Mouse (Mus musculus): Measurements from ENCODE around the gene Slc25a39. TPM values are rescaled to one million over a fixed set of nuclear protein-coding genes. Genes with fewer than 3 reads are reported as not detected.
A peak's percentile ranks its signal among the peaks of the same experiment; 100 is the strongest.
"Not testable (repeated sequence)": the region's sequence is repeated elsewhere in the genome, so short reads cannot be mapped to it uniquely, and the experiment has no call there.

Slc25a39 gene
- total RNA-seq, 2 experiments from 2014 or later: 58.8 to 64.8 TPM

DNA sequence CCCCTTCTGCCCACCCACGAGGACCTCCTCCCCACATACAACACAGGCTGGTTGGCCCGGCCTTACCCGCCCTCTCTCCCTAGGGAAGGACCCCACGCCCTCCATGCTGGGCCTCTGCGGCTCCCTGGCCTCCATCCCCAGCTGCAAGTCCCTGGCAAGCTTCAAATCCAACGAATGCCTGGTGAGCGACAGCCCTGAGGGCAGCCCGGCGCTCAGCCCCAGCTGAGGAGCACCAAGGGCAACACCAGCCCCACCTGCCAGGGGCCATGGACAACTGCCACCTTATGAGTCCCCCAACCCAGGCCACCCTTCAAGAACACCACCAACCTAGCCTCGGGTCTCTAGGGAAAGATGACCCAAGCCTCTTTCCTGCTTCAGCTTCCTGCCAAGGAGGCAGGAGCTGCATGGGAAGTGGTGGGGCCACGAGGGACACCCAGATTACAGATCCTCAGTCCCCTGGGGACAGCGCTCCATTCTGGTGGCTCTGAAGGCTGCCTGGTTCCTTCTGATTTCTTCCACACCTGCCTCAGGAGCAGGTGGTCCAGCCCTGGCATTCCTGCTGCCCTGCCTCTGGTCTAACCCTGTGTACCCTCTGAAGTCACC is 5.7 kb downstream of the Slc25a39 start:
- DNase-seq (ENCODE audit: low spot score in 2 of 2): no peak
- intact Hi-C loops (cut with DNase I): no loop called here

- intact Hi-C loops (cut with DNase I): no loop called here
- DNase-seq (ENCODE audit: low spot score in 2 of 2): no peak
Observed at GRCm38 (mm10) chr11:102400513-102401084, 7.1 kb downstream of the Slc25a39 start.

GRCm38 (mm10) chr11:102399610-102400072 is 8.1 kb downstream of the Slc25a39 start:
- intact Hi-C loops (cut with DNase I): loop anchor here (5.0 kb wide), 1 partner anchor 38 kb away; no protein-coding TSS in a partner anchor
- DNase-seq (ENCODE audit: low spot score in 2 of 2): peak in 1 of 2 experiments; percentile 47

- intact Hi-C loops (cut with DNase I): loop anchor here (5.0 kb wide), 1 partner anchor 38 kb away; no protein-coding TSS in a partner anchor
- DNase-seq (ENCODE audit: low spot score in 2 of 2): no peak
Observed at GRCm38 (mm10) chr11:102399107-102399506, 8.6 kb downstream of the Slc25a39 start.

DNA sequence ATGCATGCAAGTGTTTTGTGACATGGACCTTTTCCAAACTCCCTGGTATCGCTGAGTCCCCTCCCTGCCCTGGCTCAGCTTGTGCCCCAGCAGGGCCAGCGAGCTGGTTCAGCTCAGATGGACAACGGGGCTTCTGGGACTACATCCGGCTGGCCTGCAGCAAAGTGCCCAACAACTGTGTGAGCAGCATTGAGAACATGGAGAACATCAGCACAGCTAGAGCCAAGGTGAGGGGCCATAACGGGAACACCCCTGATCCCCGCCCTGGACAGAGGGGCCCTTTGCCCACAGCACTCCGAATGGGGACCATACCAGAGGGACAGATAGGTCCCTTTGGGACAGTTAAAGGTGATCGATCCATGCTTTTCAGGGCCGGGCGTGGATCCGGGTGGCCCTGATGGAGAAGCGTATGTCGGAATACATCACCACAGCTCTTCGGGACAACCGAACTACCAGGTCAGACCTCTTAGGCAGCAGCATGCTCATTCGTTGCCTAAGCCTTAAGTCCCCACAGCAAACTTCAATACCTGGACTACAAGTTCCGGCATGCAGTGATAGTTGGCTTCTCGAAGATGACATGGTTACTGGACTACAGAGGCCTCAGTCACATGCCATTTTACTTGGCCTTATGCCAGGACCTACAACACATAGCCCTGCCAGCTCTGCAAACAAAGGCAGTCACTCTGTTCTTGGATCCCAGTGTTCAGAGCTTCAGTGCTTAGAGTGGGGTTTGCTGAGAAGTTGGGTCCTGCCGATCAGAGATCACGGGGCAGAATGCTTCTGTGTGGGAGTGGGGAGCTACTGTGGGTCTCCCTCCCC is 9.5 kb downstream of the Slc25a39 start:
- DNase-seq (ENCODE audit: low spot score in 2 of 2): peak; percentile 51 to 70
- intact Hi-C loops (cut with DNase I): loop anchor here (5.0 kb wide), 1 partner anchor 39 kb away; no protein-coding TSS in a partner anchor

DNA sequence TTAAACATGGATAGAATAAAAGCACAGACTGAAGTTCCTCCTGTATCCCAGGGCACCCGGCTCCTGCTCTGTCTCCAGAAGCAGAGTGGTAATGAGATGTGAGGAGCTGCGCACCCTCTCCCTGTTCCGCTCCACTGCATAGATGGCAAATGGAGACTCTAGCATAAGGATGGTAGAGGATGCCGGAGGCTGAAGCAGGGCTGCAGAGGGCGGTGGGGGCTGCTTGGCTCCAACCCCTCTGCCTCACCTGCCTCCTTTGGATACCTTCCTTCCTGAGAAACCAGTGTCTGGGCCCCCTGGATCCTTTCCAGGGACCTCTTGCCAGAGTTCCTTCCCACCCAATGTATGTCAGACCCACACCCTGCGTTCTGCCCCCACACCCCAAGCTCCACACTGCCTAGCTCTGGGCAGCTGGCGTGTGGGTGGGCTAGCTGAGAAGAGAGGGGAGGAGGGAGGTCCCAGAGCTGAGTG is 11.0 kb downstream of the Slc25a39 start:
- DNase-seq (ENCODE audit: low spot score in 2 of 2): peak; percentile 46 to 80
- intact Hi-C loops (cut with DNase I): loop anchor here (1.0 to 5.0 kb wide), 3 partner anchors 11 to 77 kb away; partner anchors contain the start of genes Slc25a39 and Ubtf

- intact Hi-C loops (cut with DNase I): loop anchor here (5.0 kb wide), 1 partner anchor 41 kb away; no protein-coding TSS in a partner anchor
Observed at GRCm38 (mm10) chr11:102396263-102396662, 11.5 kb downstream of the Slc25a39 start.

GRCm38 (mm10) chr11:102395250-102395649 is 12.5 kb downstream of the Slc25a39 start:
- intact Hi-C loops (cut with DNase I): loop anchor here (5.0 kb wide), 1 partner anchor 42 kb away; no protein-coding TSS in a partner anchor
- peak in 1 of 2 experiments; percentile 17 for DNase-seq (ENCODE audit: low spot score in 2 of 2)

More at GRCm38 (mm10) chr11:102396263-102396662, 11.5 kb downstream of the Slc25a39 start:
- no peak for DNase-seq (ENCODE audit: low spot score in 2 of 2)

DNA sequence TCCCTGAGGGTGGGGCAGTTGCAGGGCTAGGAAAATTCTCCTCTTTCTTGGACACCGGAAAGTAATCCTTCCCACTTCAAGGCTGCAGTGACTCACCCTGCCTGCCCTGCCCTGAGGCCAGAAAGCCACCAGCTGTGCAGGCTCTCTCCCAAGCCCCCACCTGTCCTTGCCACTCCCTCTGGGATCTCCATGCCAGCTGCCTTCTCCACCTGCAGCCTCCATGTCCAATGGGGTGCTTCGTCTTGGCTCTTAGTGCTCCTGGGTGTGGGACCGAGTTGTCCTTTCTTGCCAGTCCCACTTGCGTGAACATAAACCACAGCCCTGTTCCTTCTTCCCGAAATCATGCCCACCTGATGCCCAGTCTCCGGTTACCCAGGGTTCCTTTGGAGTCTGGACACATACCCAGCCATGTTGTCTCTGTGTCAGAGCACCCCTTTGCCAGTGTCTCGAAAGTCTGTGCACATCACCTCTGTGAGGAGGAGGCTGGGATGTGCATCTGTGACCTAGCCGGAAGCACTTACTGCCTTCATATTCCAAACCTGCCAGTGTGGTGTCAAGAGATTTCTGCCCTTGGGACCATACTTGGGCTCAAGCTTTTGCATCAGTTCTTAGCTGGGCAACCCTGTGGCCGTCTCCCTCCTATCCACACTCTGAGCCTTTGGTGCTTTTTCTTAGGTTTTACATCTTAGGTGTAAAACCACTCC is 13.2 kb downstream of the Slc25a39 start:
- DNase-seq (ENCODE audit: low spot score in 2 of 2): peak in 1 of 2 experiments; percentile 15
- intact Hi-C loops (cut with DNase I): loop anchor here (5.0 kb wide), 2 partner anchors 43 to 57 kb away; no protein-coding TSS in a partner anchor

DNA sequence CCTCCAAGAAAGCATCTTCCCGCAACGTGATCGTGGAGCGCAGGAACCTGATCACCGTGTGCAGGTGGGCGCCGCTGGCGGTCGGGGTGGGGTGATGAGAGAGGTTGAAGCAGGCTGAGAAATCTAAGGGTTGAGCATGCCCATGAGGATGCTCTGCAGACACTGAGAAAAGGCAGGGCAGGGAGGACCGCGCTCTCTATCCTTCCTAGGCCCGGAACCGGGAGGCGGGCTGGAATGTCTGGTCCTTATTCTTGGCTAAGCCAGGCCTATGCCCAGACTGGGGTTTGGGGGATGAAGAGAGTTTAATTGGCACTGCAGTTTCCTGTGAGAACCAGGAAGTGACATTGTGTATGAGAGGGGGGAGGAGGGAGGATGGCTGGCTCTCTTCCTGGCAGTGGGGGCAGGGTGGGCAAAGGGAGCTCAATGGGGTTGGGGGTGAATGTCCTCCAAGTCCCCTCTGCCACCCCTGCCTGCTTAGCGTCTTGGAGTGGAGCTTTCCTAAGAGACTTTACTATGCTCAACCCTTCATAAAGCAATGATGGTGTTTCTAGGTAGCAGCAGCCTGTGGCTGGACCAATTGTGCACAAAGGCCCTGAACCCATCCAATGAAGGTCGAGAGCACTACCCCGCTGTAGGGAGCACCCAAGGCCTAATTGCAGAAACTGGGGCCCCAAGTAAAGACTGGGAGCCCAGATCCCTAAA is 13.9 kb downstream of the Slc25a39 start:
- intact Hi-C loops (cut with DNase I): loop anchor here (2.0 to 5.0 kb wide), 2 partner anchors 57 to 73 kb away; no protein-coding TSS in a partner anchor
- DNase-seq (ENCODE audit: low spot score in 2 of 2): peak; percentile 43 to 71

- intact Hi-C loops (cut with DNase I): loop anchor here (2.0 to 5.0 kb wide), 2 partner anchors 56 to 72 kb away; no protein-coding TSS in a partner anchor
- DNase-seq (ENCODE audit: low spot score in 2 of 2): peak; percentile 95 to 97
Observed at GRCm38 (mm10) chr11:102393238-102393634, 14.5 kb downstream of the Slc25a39 start, which contains the start of gene Rundc3a. Gene Rundc3a, plus strand, starts transcription at chr11:102393403.

DNA sequence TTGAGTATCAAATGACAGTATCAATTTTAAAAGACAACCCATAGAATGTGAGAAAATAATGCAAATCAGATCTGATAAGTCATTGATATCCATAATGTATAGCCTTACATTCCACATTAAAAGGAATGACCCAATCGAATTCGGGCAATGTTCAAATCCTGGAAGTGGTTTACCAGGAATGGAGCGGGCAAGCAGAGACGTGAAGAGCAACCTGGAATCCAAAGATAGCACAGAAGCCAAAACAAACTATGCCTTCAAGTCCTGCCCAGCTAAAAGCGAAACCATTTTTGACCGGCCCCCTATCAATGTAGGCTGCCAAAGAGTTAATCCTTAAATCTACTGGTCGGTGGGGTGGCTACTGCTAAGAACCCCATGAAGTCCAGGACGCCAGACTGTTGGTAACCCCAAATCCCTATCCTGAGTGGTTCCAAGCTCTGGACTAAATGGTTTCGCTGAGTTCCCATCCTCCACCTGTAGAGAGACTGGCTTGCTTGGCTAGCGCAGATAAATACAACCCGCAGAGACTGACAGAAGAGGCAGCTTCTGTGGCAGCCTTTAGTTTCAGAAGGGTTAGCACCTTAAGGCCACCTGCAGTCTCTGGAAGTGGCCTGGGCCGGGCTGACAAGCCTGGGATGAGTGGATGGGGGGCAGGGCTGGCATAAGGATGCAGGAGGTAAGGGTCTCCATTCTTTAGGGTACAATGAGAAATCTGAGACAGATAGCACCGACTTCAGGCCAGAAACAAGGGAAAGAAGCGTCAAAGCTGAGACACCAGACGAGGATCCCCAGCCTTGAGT is 15.1 kb downstream of the Slc25a39 start:
- DNase-seq (ENCODE audit: low spot score in 2 of 2): no peak
- intact Hi-C loops (cut with DNase I): loop anchor here (2.0 to 5.0 kb wide), 2 partner anchors 55 to 72 kb away; no protein-coding TSS in a partner anchor

DNA sequence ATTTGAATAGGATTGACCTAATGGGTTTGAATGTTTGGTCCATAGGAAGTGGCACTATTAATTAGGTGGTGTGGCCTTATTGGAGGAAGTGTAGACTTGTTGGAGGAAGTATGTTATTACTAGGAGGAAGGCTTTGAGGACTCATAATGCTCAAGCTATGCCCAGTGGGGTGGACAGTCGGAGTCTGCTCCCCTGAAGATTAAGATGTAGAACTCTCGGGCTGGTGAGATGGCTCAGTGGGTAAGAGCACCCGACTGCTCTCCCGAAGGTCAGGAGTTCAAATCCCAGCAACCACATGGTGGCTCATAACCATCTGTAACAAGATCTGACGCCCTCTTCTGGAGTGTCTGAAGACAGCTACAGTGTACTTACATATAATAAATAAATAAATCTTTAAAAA is 18.3 kb downstream of the Slc25a39 start:
- intact Hi-C loops (cut with DNase I); DNase-seq (ENCODE audit: low spot score in 2 of 2): not testable (repeated sequence)

GRCm38 (mm10) chr11:102386121-102386520 is 21.6 kb downstream of the Slc25a39 start:
- intact Hi-C loops (cut with DNase I): no loop called here

DNA sequence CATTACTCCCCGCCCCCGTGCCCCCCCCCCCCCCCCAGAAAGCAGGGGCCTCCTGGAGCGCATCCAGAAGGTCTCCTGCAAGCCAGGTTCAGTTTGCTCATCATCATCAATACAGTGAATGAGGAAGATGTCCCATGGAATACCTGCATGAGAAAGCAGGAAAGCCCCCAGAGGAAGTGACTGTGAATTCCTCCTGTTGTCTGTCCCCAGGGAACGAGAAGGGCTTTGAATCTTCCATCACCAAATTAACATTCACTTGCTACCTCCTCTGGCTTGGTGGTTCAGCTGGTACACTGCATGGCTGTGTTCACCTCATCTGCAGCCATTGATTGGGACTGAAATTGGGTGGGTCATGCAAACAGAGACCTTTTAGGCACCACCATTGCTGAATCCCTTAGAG is 22.7 kb downstream of the Slc25a39 start:
- intact Hi-C loops (cut with DNase I): no loop called here
- no peak for DNase-seq (ENCODE audit: low spot score in 2 of 2)

More at GRCm38 (mm10) chr11:102386121-102386520, 21.6 kb downstream of the Slc25a39 start:
- DNase-seq (ENCODE audit: low spot score in 2 of 2): no peak

- DNase-seq (ENCODE audit: low spot score in 2 of 2): peak; percentile 30 to 87
- intact Hi-C loops (cut with DNase I): no loop called here
Observed at GRCm38 (mm10) chr11:102384418-102384817, 23.3 kb downstream of the Slc25a39 start.

- intact Hi-C loops (cut with DNase I): no loop called here
- DNase-seq (ENCODE audit: low spot score in 2 of 2): peak in 1 of 2 experiments; percentile 56
Observed at GRCm38 (mm10) chr11:102383365-102384136, 24.2 kb downstream of the Slc25a39 start.

Measured in left cerebral cortex, postnatal 25 days (tissue).